Mouse (Mus musculus) CD8-positive naive resting alpha-beta T cell, adult 2 months (primary cell): ENCODE data around the gene 1700013F07Rik.
"Not testable (repeated sequence)": the region's sequence is repeated elsewhere in the genome, so short reads cannot be mapped to it uniquely, and the experiment has no call there.

ENCODE experiments used
- DNase-seq, 2 experiments: peaks; one replicate each; pipeline ENCODE4 v3.0.0; 2022; ENCODE audit warnings: low read depth in 2 of 2, low spot score in 2 of 2

The 1700013F07Rik gene

GRCm38 (mm10) chr3:108542299-108542698 is 8.3 kb downstream of the 1700013F07Rik start:
- no peak for DNase-seq

GRCm38 (mm10) chr3:108554111-108554561 is 20.2 kb downstream of the 1700013F07Rik start:
- DNase-seq, result peak in 1 of 2 experiments; percentile 59

- DNase-seq, result peak; percentile 96 to 97
Observed at GRCm38 (mm10) chr3:108554587-108555312, 20.8 kb downstream of the 1700013F07Rik start.

- no peak for DNase-seq
Observed at GRCm38 (mm10) chr3:108557888-108558287, 23.9 kb downstream of the 1700013F07Rik start.

- DNase-seq, result peak; percentile 93 to 96
Observed at GRCm38 (mm10) chr3:108562133-108562730, 28.3 kb downstream of the 1700013F07Rik start, which contains the start of gene Tmem167b. Gene Tmem167b (minus strand): TSS chr3:108562466.

GRCm38 (mm10) chr3:108562777-108563271 is 28.9 kb downstream of the 1700013F07Rik start:
- DNase-seq, result no peak

GRCm38 (mm10) chr3:108563309-108563708 is 29.4 kb downstream of the 1700013F07Rik start:
- DNase-seq, result peak; percentile 52 to 75

- no peak for DNase-seq
Observed at GRCm38 (mm10) chr3:108567990-108568877, 34.3 kb downstream of the 1700013F07Rik start.

GRCm38 (mm10) chr3:108569636-108570035 is 35.7 kb downstream of the 1700013F07Rik start:
- DNase-seq, result not testable (repeated sequence)

GRCm38 (mm10) chr3:108570813-108571212 is 36.9 kb downstream of the 1700013F07Rik start:
- no peak for DNase-seq

GRCm38 (mm10) chr3:108571443-108572294 is 37.7 kb downstream of the 1700013F07Rik start, which contains the start of gene Taf13:
Gene Taf13 (plus strand): TSS chr3:108571698.
- peak; percentile 96 to 97 for DNase-seq

- DNase-seq, result no peak
Observed at GRCm38 (mm10) chr3:108572309-108573010, 38.5 kb downstream of the 1700013F07Rik start.

- DNase-seq, result no peak
Observed at GRCm38 (mm10) chr3:108574018-108574417, 40.1 kb downstream of the 1700013F07Rik start.

- DNase-seq, result no peak
Observed at GRCm38 (mm10) chr3:108584580-108584979, 50.6 kb downstream of the 1700013F07Rik start.

- DNase-seq, result no peak
Observed at GRCm38 (mm10) chr3:108588446-108588845, 54.5 kb downstream of the 1700013F07Rik start.

- DNase-seq, result peak; percentile 92 to 98
Observed at GRCm38 (mm10) chr3:108590786-108591529, 57.0 kb downstream of the 1700013F07Rik start, which contains the start of gene Wdr47. Gene Wdr47 (plus strand): TSS chr3:108591279.

- DNase-seq, result no peak
Observed at GRCm38 (mm10) chr3:108591530-108592522, 57.9 kb downstream of the 1700013F07Rik start.
